Mouse (Mus musculus) stomach, embryonic 15.5 days (tissue): ENCODE results near the gene Ccdc73. TPM values are rescaled to one million over a fixed set of nuclear protein-coding genes. Genes with fewer than 3 reads are reported as not detected.
"Not testable (repeated sequence)": the region's sequence is repeated elsewhere in the genome, so short reads cannot be mapped to it uniquely, and the experiment has no call there.

Experiments
- ATAC-seq: fragments of 200-750 bp; cut with Nextera tagmentation; 2 replicates; pipeline ENCODE4 v1.8.0; 2017; ENCODE audit warnings: low read depth, moderate number of reproducible peaks, moderate TSS enrichment; ENCODE audit not compliant: insufficient read depth, low FRiP score
- H3K27ac ChIP-seq: fragments of 300-500 bp; sonication (generic); 2 replicates; pipeline ENCODE4 v1.5.1; 2015; ENCODE audit warnings: mild to moderate bottlenecking, inconsistent platforms
- H3K27me3 ChIP-seq: fragments of 300-500 bp; sonication (generic); replicated peaks from 2 replicates; pipeline ENCODE4 v1.6.1; 2015; ENCODE audit warnings: inconsistent platforms
- H3K36me3 ChIP-seq: fragments of 300-500 bp; sonication (generic); 2 replicates; pipeline ENCODE4 v1.6.1; 2015; ENCODE audit warnings: inconsistent platforms
- H3K4me1 ChIP-seq: fragments of 300-500 bp; sonication (generic); 2 replicates; pipeline ENCODE4 v1.6.1; 2015; ENCODE audit warnings: inconsistent platforms
- H3K4me2 ChIP-seq: fragments of 300-500 bp; sonication (generic); 2 replicates; pipeline ENCODE4 v1.6.1; 2015; ENCODE audit warnings: mild to moderate bottlenecking, inconsistent platforms
- H3K4me3 ChIP-seq: fragments of 300-500 bp; sonication (generic); replicated peaks from 2 replicates; pipeline ENCODE4 v1.5.1; 2015; ENCODE audit warnings: inconsistent platforms
- H3K9ac ChIP-seq: fragments of 300-500 bp; sonication (generic); 2 replicates; pipeline ENCODE4 v1.6.1; 2015; ENCODE audit warnings: inconsistent platforms
- H3K9me3 ChIP-seq: fragments of 300-500 bp; sonication (generic); 2 replicates; pipeline ENCODE4 v1.6.1; 2016; ENCODE audit warnings: inconsistent platforms
- WGBS: fragments of 180-500 bp; shearing (Covaris S2); methylation state at CpG from one replicate; pipeline ENCODE4 v1.1.7; 2015; 5-methylcytosine and 5-hydroxymethylcytosine counted together
- polyA plus RNA-seq: library from polyadenylated mRNA; unstranded; fragments of >200 nt; fragmentation: Nextera tagmentation; extraction: Ambion mirVana; gene quantifications from 2 replicates; pipeline ENCODE4 v1.2.1, GENCODE M21; 2015

Gene Ccdc73
- polyA plus RNA-seq, 1 experiment from 2014 or later = 5.9 TPM

- H3K27me3 ChIP-seq, H3K4me2 ChIP-seq, H3K27ac ChIP-seq, ATAC-seq, H3K36me3 ChIP-seq, H3K4me3 ChIP-seq, H3K9ac ChIP-seq, H3K9me3 ChIP-seq, H3K4me1 ChIP-seq: not testable (repeated sequence)
- WGBS = 60% methylated on average over 2 of the region's 2 CpGs
Observed at GRCm38 (mm10) chr2:104887331-104887730, 19.7 kb downstream of the Ccdc73 start.

DNA sequence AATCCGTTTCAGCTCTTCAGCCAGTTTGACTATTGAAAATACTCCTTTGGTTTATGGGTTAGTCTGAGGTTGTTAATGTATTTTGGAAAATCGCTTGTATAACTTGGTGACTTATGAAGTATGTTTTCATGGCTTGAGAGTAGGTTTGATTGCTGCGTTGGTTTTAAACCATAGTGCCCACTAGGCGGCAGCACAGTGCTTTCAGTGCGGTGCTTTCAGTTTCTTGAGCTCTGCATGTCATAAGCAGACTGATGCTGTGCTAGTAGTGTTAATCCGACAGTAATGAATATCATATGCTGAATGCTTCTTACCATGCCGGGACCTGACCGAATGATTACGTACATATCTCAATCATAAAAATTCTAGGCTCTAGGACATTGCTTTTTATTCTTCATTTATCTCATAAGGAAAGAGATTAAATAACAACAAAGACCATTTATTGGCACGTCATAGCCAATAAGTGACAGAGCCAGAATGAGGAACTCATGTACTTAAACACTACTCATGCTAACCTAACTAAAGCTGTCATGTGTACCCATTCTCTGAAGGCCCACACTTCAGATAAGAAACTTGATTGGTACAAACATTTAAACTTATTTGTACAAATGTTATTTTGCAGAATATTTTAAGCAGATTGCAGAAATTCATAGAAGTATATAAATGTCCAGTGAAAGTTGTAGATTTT lies 20.4 kb downstream of the Ccdc73 start:
- ATAC-seq = no peak
- Histone ChIP-seq H3K27ac (no peak overlapping the region), H3K4me1 (no peaks in the 10 kb centered on the region), H3K27me3 (no peaks in the 10 kb centered on the region), H3K9ac (no peak overlapping the region), H3K4me3 (no peak overlapping the region), H3K9me3 (no peaks in the 10 kb centered on the region), H3K4me2 (no peak overlapping the region), H3K36me3 (no peaks in the 10 kb centered on the region)
- WGBS = 26% methylated on average over 10 of the region's 10 CpGs

DNA sequence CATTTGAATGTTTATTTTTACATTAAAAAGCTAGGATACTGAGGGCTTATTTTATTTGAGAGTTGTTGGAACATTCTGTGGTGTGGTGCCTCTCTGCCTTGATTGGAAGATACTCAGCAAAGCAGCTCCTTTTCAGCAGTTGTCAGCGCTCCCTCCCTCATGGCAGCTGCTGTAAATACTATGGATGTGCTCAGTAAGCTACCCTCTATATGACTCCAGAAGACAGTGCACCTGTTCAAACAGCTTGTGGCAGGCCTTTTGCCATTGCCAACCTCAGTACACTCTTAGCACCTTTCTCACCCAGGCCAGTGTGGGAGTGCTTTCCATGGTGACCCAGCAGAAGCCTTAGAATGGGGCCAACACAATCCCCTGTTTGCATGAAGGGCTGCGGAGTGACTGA lies 32.4 kb downstream of the Ccdc73 start:
- H3K36me3 ChIP-seq = no peaks in the 10 kb centered on the region
- WGBS = 80% methylated on average over 2 of the region's 2 CpGs
- no peak overlapping the region for H3K4me3 ChIP-seq

GRCm38 (mm10) chr2:104915709-104916108 lies 48.1 kb downstream of the Ccdc73 start:
- Histone ChIP-seq H3K4me2 (no peak overlapping the region), H3K4me1 (no peaks in the 10 kb centered on the region), H3K4me3 (no peak overlapping the region), H3K9ac (no peak overlapping the region), H3K9me3 (no peaks in the 10 kb centered on the region), H3K27me3 (no peaks in the 10 kb centered on the region), H3K36me3 (no peaks in the 10 kb centered on the region), H3K27ac (no peak overlapping the region)
- WGBS = 84% methylated on average over 3 of the region's 3 CpGs
- ATAC-seq = no peak

More for the DNA sequence above, 32.4 kb downstream of the Ccdc73 start:
- Histone ChIP-seq H3K9me3 (no peaks in the 10 kb centered on the region), H3K4me2 (no peak overlapping the region), H3K27me3 (no peaks in the 10 kb centered on the region), H3K4me1 (no peaks in the 10 kb centered on the region), H3K9ac (no peak overlapping the region), H3K27ac (no peak overlapping the region)
- no peak for ATAC-seq

DNA sequence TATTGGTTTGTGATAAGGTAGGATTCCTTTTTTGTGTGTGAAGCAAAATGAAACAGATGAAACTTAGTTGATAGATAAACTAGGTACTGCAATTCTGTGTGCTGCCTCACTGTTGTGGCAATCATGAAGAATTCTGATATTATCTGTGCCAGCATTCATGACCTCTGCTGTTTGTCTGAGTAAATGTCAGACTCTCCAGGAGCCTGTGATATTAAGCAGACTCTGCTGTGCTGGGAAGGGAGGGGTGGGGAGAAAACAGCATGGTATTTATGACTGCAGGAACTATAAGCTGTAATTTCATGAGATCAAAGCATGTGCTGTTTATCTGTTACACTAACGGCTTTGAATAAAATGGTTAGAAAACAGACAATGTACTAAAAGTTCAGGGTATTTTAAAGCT lies 96.9 kb downstream of the Ccdc73 start:
- Histone ChIP-seq H3K4me1 (no peaks in the 10 kb centered on the region), H3K27ac (no peak overlapping the region), H3K36me3 (no peaks in the 10 kb centered on the region), H3K9ac (no peak overlapping the region), H3K4me2 (no peak overlapping the region), H3K4me3 (no peak overlapping the region), H3K9me3 (no peaks in the 10 kb centered on the region), H3K27me3 (no peaks in the 10 kb centered on the region)
- WGBS = 38% methylated on average over 1 of the region's 1 CpGs
- ATAC-seq = no peak

DNA sequence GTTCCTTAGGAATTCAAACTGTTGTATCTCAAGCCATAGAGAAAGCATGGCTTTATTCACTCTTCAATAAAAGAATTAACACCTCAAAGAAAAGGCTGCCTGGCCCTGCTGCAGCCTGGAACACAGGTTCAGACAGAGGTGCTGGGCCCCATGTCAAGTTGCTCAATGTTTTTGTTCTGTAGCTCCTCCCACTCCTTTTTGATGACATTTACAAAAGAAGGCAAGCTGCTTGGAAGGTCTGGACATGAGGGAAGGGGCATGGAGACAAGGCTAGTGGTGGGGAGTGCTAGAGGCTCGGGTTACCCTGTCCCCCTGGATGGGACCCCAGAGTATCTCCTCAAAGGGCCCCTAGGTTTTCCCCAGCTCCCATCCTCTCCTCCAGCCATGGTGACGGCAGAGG lies 114.1 kb downstream of the Ccdc73 start:
- no peaks in the 10 kb centered on the region for H3K4me1 ChIP-seq
- WGBS = 34% methylated on average over 2 of the region's 2 CpGs
- H3K36me3 ChIP-seq = no peaks in the 10 kb centered on the region
- no peak for ATAC-seq
- no peaks in the 10 kb centered on the region for H3K27me3 ChIP-seq
- no peak overlapping the region for H3K4me2 ChIP-seq
- H3K4me3 ChIP-seq = no peak overlapping the region
- no peak overlapping the region for H3K27ac ChIP-seq
- no peaks in the 10 kb centered on the region for H3K9me3 ChIP-seq
- no peak overlapping the region for H3K9ac ChIP-seq

- H3K9me3 ChIP-seq = no peaks in the 10 kb centered on the region
- H3K4me1 ChIP-seq = no peaks in the 10 kb centered on the region
- no peak overlapping the region for H3K27ac ChIP-seq
- H3K27me3 ChIP-seq = no peaks in the 10 kb centered on the region
- H3K4me2 ChIP-seq = no peak overlapping the region
- H3K4me3 ChIP-seq = no peak overlapping the region
- H3K9ac ChIP-seq = no peak overlapping the region
- WGBS = 51% methylated on average over 3 of the region's 3 CpGs
- H3K36me3 ChIP-seq = no peaks in the 10 kb centered on the region
- no peak for ATAC-seq
Observed at GRCm38 (mm10) chr2:104985796-104986195, 118.2 kb downstream of the Ccdc73 start.

DNA sequence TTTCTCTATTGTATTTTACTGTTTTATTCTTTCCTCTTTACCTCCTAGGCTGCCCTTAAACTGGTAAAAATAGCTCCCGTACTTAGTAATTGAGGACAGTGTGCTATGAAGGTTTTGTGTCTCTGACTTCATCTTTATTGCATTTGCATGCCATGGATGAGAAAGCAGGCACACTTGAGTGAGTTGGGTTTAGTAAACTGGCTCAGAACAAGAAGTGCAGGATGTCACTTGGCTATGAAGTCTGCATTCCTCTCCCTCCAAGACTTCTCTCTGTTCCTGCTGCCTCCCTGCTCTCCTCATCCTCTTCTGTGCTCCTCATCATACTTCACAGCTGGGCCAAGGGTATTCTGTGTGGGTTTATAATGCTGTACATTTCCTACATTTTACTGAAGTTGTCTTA lies 121.4 kb downstream of the Ccdc73 start:
- no peaks in the 10 kb centered on the region for H3K27me3 ChIP-seq
- WGBS = 92% methylated on average over 1 of the region's 1 CpGs
- no peak overlapping the region for H3K9ac ChIP-seq
- no peak overlapping the region for H3K4me2 ChIP-seq
- no peaks in the 10 kb centered on the region for H3K4me1 ChIP-seq
- no peak overlapping the region for H3K4me3 ChIP-seq
- H3K36me3 ChIP-seq = no peaks in the 10 kb centered on the region
- no peak for ATAC-seq
- H3K9me3 ChIP-seq = no peaks in the 10 kb centered on the region
- no peak overlapping the region for H3K27ac ChIP-seq

DNA sequence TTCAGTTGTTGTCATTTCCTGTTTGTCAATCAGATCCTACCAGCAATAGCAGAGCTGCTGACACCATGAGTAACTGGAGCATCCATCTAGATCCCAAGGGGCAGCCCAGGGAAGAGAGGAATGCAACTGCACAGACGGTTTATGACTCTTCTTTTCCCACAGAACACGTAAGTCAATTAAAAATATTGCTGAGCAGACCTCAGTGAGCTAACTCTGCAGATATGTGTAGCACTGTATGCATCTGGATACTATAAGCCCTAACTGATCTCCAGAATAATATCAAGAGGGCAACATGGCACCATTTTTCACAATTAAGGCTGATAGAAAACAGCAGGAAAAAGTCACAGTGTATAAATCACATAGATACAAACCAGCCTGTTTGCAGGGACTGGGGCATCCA lies 126.8 kb downstream of the Ccdc73 start:
- no peak overlapping the region for H3K9ac ChIP-seq
- WGBS = 45% methylated on average over 2 of the region's 2 CpGs
- ATAC-seq = no peak

DNA sequence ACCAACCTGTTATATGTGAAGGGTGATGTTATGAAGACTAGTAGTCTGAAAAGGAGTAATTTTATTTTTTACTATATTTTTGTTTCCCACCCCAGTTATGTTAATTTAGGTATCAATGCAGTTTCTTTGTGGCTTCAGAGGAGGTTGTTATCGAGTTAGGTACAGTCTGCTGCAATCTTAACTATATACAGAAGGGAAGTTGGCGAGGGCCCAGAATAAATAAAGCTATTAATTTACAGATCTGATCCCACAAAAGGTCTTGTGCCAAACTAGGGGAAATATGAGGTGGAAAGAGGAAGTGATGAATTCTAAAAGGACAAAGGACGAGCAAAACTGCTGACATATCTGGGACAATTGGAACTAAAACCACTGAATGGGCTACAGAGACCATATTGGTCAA lies 128.6 kb downstream of the Ccdc73 start:
- no peak overlapping the region for H3K9ac ChIP-seq
- H3K27me3 ChIP-seq = no peaks in the 10 kb centered on the region
- no peaks in the 10 kb centered on the region for H3K9me3 ChIP-seq
- WGBS = 70% methylated on average over 3 of the region's 3 CpGs
- H3K4me3 ChIP-seq = no peak overlapping the region
- H3K4me2 ChIP-seq = no peak overlapping the region
- no peaks in the 10 kb centered on the region for H3K4me1 ChIP-seq
- peaks cover 14% of the 10 kb centered on the region for H3K36me3 ChIP-seq
- no peak for ATAC-seq
- no peak overlapping the region for H3K27ac ChIP-seq

More for the DNA sequence above, 126.8 kb downstream of the Ccdc73 start:
- H3K4me1 ChIP-seq = no peaks in the 10 kb centered on the region
- no peak overlapping the region for H3K4me2 ChIP-seq
- H3K4me3 ChIP-seq = no peak overlapping the region
- peaks cover 14% of the 10 kb centered on the region for H3K36me3 ChIP-seq
- no peaks in the 10 kb centered on the region for H3K9me3 ChIP-seq
- H3K27ac ChIP-seq = no peak overlapping the region
- no peaks in the 10 kb centered on the region for H3K27me3 ChIP-seq

- Histone ChIP-seq H3K4me3 (no peak overlapping the region), H3K9me3 (no peaks in the 10 kb centered on the region), H3K4me2 (no peak overlapping the region), H3K27me3 (no peaks in the 10 kb centered on the region), H3K27ac (no peak overlapping the region), H3K4me1 (no peaks in the 10 kb centered on the region), H3K36me3 (peaks cover 27% of the 10 kb centered on the region), H3K9ac (no peak overlapping the region)
- no peak for ATAC-seq
Observed at GRCm38 (mm10) chr2:105007236-105007635, 139.6 kb downstream of the Ccdc73 start.

- Histone ChIP-seq H3K27ac (peak overlapping the region; percentile 81; the same call in 1 of the 2 replicates), H3K4me2 (peak overlapping the region; percentile 75), H3K27me3 (no peaks in the 10 kb centered on the region), H3K4me3 (peak overlapping the region; percentile 70), H3K4me1 (peaks cover 3% of the 10 kb centered on the region; the same call in 1 of the 2 replicates), H3K9ac (peak overlapping the region; percentile 79), H3K36me3 (peaks cover 5% of the 10 kb centered on the region; the same call in 1 of the 2 replicates), H3K9me3 (no peaks in the 10 kb centered on the region)
- ATAC-seq = peak; percentile 16
- under 1% methylated on average over 43 of the region's 43 CpGs for WGBS
Observed at GRCm38 (mm10) chr2:105016192-105016966, 148.8 kb downstream of the Ccdc73 start.
